Mouse (Mus musculus): ENCODE measurements around the gene Oxct1.

Oxct1 gene

DNA sequence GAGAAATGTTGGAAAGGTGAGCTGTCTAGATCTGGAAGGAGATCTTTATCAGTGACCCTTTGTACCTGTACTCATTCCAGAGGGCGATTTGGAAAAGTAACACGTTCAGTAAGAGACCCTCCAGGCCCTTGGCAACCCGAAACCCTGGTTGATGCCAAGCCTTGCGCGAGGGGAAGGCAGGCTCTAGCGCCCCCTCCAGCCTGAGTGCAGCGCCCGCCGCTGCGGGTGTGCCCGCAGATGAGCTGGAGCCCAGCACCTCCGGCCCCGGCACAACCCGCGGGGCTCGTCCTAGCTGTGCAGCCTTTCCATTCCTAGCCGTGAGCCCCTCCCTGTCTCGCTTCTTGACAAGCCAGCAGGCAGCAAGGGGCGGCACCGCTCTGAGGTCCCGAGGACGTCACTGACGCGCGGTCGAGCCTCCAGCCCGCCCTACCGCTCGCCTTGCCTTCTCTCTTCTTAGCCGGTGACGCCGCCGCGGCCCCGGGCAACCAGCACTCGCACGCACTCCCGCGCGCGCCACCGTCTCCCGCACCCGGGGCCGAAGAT, at the start of gene Oxct1:
Oxct1 (plus strand) TSS at position 153 of the 543 bp plus-strand sequence.
- DNase-seq (ENCODE audit: low spot score): peak; percentile 92

- DNase-seq (ENCODE audit: low spot score): no peak
These were observed 47.9 kb upstream of the Oxct1 start for GRCm38 (mm10) chr15:3978279-3978678.

GRCm38 (mm10) chr15:3979061-3979848, 46.9 kb upstream of the Oxct1 start, which contains the start of gene Fbxo4:
Fbxo4 (minus strand) TSS chr15:3979573.
- peak; percentile 61 for DNase-seq (ENCODE audit: low spot score)

- DNase-seq (ENCODE audit: low spot score): no peak
These were observed 46.3 kb upstream of the Oxct1 start for GRCm38 (mm10) chr15:3979871-3980270.

GRCm38 (mm10) chr15:3982732-3983131, 43.5 kb upstream of the Oxct1 start:
- no peak for DNase-seq (ENCODE audit: low spot score)

- DNase-seq (ENCODE audit: low spot score): no peak
These were observed 41.3 kb upstream of the Oxct1 start for GRCm38 (mm10) chr15:3984876-3985275.

DNA sequence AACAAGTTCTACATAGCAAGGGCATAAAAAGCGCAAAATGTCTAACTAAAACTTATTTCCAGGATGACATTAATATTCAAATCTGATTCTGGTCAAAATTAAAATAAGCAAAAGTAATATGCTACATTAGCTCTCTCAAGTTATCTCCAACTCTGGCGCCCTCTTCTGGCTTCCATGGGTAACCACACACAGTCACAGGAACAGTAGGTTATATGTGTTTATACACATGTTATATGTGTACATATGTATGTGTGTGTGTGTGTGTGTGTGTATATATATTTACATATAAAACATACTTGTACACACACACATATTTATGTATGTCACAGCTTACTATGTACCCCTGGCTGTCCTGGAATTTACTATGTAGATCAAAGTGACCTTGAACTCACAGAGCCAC, 38.2 kb upstream of the Oxct1 start:
- DNase-seq (ENCODE audit: low spot score): no peak

GRCm38 (mm10) chr15:3994852-3995447, 31.2 kb upstream of the Oxct1 start:
- DNase-seq (ENCODE audit: low spot score): no peak

DNA sequence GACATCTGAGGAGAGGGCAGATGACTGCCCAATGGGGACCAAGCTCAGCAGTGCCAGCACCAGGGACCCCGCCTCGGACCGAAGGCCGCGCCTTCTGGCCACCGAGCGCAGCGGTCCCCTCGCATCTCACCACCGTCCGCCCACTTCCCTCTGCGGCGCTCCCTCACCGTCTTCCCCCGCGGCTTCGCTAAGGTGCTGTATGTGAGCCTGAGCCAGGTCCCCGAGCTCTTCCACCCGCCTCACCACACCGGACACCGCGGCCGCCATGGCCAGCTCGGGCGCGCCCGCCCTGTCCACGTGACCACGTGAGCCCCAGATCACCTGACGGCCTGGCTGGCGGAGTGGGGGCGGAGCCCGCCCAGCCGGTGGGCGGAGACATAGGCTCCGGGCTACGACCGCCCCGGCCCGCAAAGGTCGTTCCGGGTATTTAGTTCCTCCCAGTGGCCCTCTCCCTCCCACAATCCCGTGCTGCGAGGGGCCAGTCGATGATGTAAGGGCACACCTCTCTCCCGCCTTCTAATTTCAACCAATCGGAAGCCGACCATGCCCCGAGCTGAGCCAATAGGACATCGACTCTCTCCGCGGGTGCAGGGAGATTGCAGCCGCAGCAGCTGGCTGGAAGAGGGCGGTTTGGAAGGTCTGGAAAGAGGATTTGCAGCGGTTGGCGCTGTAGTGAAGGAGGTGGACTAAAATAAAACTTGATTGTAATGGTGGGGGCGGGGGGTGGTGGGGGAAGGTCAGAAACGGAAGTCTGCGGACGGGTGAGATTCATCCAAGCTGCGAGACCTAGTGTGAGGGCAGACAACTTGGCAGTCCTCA, 30.5 kb upstream of the Oxct1 start, which contains the start of gene AW549877:
AW549877 (minus strand) TSS at position 297 of the 819 bp plus-strand sequence.
- DNase-seq (ENCODE audit: low spot score): peak; percentile 98

- no peak for DNase-seq (ENCODE audit: low spot score)
These were observed 29.7 kb upstream of the Oxct1 start for GRCm38 (mm10) chr15:3996267-3997010.

GRCm38 (mm10) chr15:3999144-3999543, 27.0 kb upstream of the Oxct1 start:
- DNase-seq (ENCODE audit: low spot score): no peak

- DNase-seq (ENCODE audit: low spot score): no peak
These were observed 25.6 kb upstream of the Oxct1 start for GRCm38 (mm10) chr15:4000536-4000935.

DNA sequence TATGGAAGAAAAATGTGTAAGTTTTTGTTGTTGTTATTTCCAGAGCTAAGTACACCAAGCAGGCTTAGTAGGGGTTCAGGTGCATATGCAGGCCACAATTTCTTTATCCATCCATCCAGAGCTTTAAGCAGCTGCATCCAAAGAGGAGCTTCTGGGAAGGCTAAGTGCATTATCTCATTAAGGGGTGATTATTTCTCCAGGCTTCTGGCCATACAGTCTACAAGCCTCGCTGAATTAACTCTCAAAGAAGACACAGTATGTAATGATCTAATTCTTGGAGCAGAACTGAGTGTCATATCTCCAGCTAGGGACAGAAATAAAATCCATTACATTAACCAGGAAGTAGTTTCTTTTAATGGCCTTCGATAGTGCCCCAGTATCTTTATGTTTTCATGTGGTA, 12.3 kb upstream of the Oxct1 start:
- DNase-seq (ENCODE audit: low spot score): no peak

DNA sequence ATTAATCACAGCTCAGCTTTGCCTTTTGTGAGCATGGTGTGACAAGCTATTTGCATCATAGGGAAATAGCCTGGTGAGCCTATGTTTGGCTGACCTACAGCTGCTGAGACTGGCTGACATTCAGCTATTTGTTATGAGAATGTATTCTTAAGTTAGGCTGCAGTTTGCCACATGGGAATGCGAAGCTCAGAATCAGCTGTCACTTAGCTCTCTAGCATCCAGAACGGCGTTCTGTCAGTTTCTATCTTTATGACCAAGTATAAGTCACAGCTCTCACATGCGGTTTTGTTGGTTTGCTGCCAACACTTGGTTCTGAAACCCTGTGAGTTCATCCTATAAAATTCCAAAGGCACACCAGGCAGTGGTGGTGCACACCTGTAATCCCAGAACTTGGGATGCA, 5.5 kb upstream of the Oxct1 start:
- DNase-seq (ENCODE audit: low spot score): no peak

DNA sequence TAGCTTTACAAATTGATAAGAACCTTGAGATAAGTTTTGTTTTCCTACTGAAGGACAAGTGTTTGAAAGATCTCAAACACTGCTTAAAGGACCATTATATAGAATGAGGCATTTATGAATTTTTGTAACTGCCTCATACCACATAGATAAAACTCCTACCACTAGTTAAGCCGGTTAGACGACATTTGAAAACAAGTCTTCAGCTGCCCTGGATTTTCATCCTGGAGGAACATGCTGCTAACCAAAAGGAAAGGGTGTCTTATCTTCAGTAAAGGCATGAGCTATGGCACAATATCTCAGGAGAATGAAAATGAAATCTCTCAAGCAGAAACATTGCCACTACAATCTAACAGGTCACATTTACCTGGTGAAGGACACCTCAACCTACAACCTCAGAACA, 2.4 kb upstream of the Oxct1 start:
- DNase-seq (ENCODE audit: low spot score): no peak

DNA sequence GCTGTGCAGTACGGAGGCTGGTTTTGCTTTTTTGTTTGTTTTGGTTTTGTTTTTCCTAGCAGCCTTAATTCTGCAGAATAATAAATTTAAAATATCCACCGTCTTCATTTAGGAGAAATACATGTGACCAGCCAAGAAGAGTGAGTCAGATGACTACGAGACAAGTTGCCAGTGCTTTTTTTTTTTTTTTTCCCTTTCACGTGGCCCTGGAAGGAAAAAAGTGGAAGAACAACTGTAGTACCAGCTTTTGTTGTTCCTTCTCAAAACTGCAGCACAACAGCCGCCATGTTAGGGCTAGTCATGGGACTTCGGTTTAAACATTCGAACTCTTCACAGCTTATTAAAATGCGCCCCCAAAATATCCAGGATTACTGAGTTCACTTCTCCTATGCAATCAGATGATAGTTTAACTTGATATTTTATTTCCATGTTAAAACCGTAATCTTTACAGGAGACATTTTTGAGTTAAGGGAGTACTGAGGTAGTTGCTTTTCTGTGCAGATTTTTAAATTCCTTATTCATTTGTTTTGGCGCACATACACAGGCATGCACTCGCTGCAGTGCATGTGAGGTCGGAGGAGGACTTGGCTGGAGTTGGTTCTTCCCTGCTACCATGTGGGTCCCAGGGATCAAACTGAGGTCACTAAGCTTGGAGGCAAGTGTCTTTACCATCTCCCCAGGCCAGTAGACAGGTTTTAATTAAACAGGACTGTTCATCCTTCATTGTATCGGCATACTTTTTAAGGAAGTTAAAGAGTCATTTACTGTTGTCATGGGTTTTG, 1.3 kb upstream of the Oxct1 start:
- DNase-seq (ENCODE audit: low spot score): no peak

DNA sequence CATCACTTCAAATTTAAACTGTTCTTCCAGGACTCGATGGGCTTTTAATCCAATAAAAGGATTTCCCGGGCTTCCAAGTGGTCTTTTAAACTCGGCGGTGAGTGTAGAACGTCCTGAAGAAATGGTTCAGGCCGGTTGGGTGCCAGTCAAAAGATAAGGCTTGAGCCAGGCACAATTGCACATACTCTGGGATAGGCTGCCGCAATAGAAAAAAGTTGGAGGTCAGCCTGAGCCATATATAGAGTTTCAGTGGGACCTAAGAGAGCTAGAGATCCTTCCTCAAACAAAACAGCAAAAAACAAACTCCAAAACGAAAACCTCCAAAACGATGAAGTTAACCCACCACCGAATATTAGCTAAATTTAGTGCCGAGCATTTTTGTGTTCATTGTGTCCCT, 677 bp upstream of the Oxct1 start:
- DNase-seq (ENCODE audit: low spot score): no peak

- DNase-seq (ENCODE audit: low spot score): peak; percentile 73
These were observed 825 bp downstream of the Oxct1 start for GRCm38 (mm10) chr15:4026831-4027584.

- DNase-seq (ENCODE audit: low spot score): no peak
These were observed 1.7 kb downstream of the Oxct1 start for GRCm38 (mm10) chr15:4027671-4028410.

DNA sequence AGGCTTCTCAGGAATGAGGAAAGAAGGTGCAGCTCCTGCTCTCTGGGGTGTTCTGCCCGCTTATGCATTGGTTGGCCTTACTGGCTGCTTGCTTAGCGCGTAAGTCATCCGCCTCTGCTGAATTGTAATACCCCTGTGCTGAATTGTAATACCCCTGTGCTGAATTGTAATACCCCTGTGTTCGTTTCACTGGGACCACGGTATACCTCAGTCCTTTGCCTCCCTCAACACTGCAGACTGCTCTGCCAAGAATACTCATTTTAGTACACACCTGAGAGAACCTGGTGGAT, 2.2 kb downstream of the Oxct1 start:
- no peak for DNase-seq (ENCODE audit: low spot score)
